Mouse (Mus musculus) erythroblast, embryonic 14.5 days (primary cell): Measurements from ENCODE around the gene Apol6.

Source experiments
- GATA1 ChIP-seq: IDR thresholded peaks from 2 replicates; pipeline ENCODE4 v1.6.1; 2012; ENCODE audit warnings: low read length, inconsistent platforms, mixed read lengths
- TAL1 ChIP-seq: IDR thresholded peaks from 3 replicates; pipeline ENCODE4 v1.6.1; 2012; ENCODE audit warnings: low read length, inconsistent platforms, mixed read lengths

GRCm38 (mm10) chr15:77014985-77015384 lies 29.5 kb upstream of the Apol6 start:
- TF ChIP-seq GATA1: no peak
- TF ChIP-seq TAL1: no peak
